Mouse (Mus musculus): ENCODE measurements around the gene Slc36a1. TPM values are rescaled to one million over a fixed set of nuclear protein-coding genes. Genes with fewer than 3 reads are reported as not detected.

Slc36a1 gene
- total RNA-seq, 1 experiment from 2014 or later: 9.3 TPM

DNA sequence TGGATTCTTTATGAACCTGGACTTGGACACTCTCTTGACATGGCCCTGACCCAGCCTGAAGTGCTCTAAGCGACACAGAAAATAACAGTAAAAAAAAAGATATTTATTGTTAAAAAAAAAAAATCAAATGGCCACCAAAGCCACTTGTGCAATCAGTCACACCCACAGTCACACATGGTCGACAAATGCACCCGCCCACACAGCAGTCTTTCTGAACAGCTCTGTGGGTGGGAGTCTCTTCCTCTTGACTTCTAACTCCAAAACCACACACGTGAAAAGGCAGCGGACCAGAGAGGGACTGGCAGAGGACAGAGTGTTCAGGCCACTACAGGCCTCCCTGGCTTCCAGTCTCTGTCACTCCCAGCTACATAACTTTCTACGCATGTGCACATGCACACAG, 46.4 kb downstream of the Slc36a1 start:
- no peak for ATAC-seq (ENCODE audit: extremely low read depth, insufficient number of reproducible peaks, low FRiP score, poor library complexity, severe bottlenecking)

GRCm38 (mm10) chr11:55253391-55253790, 49.2 kb downstream of the Slc36a1 start:
- ATAC-seq (ENCODE audit: extremely low read depth, insufficient number of reproducible peaks, low FRiP score, poor library complexity, severe bottlenecking): no peak

GRCm38 (mm10) chr11:55261105-55261504, 57.0 kb downstream of the Slc36a1 start:
- no peak for ATAC-seq (ENCODE audit: extremely low read depth, insufficient number of reproducible peaks, low FRiP score, poor library complexity, severe bottlenecking)

- ATAC-seq (ENCODE audit: extremely low read depth, insufficient number of reproducible peaks, low FRiP score, poor library complexity, severe bottlenecking): no peak
Measured at GRCm38 (mm10) chr11:55262000-55262399, 57.9 kb downstream of the Slc36a1 start.

DNA sequence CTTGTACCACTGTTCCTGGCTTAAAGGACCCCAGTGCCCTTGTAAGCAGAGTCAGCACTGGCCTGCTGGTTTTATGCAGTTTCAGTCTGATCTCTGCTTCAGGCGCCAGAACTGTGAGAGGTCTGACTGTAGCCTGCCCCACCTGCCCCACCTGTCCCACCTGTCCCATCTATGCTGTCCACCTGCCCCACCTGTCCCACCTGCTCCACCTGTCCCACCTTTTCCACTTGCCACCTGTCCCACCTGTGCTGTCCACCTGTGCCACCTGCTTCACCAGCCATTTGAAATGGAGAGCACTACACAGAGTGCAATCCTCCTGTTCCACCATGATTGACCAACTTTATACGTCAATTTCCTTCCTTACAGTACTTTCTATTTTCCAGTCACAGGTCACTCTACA, 60.2 kb downstream of the Slc36a1 start:
- no peak for ATAC-seq (ENCODE audit: extremely low read depth, insufficient number of reproducible peaks, low FRiP score, poor library complexity, severe bottlenecking)

GRCm38 (mm10) chr11:55265647-55266046, 61.5 kb downstream of the Slc36a1 start:
- ATAC-seq (ENCODE audit: extremely low read depth, insufficient number of reproducible peaks, low FRiP score, poor library complexity, severe bottlenecking): no peak

DNA sequence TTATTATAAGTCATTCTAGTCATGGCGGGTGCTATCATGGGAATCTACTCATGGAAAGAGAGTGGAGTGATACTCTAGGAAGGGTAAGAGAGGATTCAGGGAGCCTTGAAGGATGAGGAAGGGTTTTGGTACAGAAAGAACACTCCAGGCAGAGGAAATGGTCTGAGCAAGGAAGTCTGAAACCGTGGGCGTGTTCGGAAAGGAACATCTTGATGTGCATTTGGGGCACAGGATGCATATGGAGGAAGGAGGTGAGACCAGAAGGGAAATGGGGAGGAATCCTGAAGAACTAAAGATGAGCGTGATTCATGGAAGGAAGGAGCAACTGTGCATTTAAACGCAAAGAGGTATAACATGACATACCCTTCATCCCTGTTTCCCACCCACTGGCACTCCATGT, 64.4 kb downstream of the Slc36a1 start:
- ATAC-seq (ENCODE audit: extremely low read depth, insufficient number of reproducible peaks, low FRiP score, poor library complexity, severe bottlenecking): no peak

- ATAC-seq (ENCODE audit: extremely low read depth, insufficient number of reproducible peaks, low FRiP score, poor library complexity, severe bottlenecking): no peak
Measured at GRCm38 (mm10) chr11:55274756-55275155, 70.6 kb downstream of the Slc36a1 start.

Other genes with a start within 250 kb of the Slc36a1 start
- 54.1 and 58.2 TPM in 2 replicates for gene Tnip1, start 241.4 kb upstream of the Slc36a1 start, total RNA-seq (2017)
- gene Anxa6, start 170.9 kb upstream of the Slc36a1 start, total RNA-seq (2017): 177 and 181 TPM in 2 replicates
- gene Ccdc69, start 126.2 kb upstream of the Slc36a1 start, total RNA-seq (2017): 30.4 and 33.2 TPM in 2 replicates
- 154 and 160 TPM in 2 replicates for gene Gm2a, start 106.2 kb upstream of the Slc36a1 start, total RNA-seq (2017)
- 1.0 and 1.8 TPM in 2 replicates for gene Slc36a3, start 52.6 kb upstream of the Slc36a1 start, total RNA-seq (2017)
- not detected in 2 replicates for gene Slc36a2, start 19.3 kb upstream of the Slc36a1 start, total RNA-seq (2017)
- gene Fat2, start 132.2 kb downstream of the Slc36a1 start, total RNA-seq (2017): not detected in 2 replicates
- 0.81 TPM in 1 of 2 replicates, not detected in the other for gene Sparc, start 218.8 kb downstream of the Slc36a1 start, total RNA-seq (2017)